Mouse (Mus musculus) hindbrain, embryonic 16.5 days (tissue): ENCODE measurements around the gene Rdx. TPM values are rescaled to one million over a fixed set of nuclear protein-coding genes. Genes with fewer than 3 reads are reported as not detected.

Source experiments
- ATAC-seq: fragments of 200-750 bp; cut with Nextera tagmentation; 2 replicates; pipeline ENCODE4 v1.8.0; 2017; ENCODE audit warnings: moderate TSS enrichment, moderate library complexity
- H3K27ac ChIP-seq: fragments of 300-500 bp; sonication (generic); 2 replicates; pipeline ENCODE4 v1.5.1; 2014; ENCODE audit warnings: low read depth, mild to moderate bottlenecking, control low read depth, low read length, moderate library complexity
- H3K27me3 ChIP-seq: fragments of 300-500 bp; sonication (generic); replicated peaks from 2 replicates; pipeline ENCODE4 v1.6.1; 2014; ENCODE audit warnings: low read length; ENCODE audit not compliant: control insufficient read depth, insufficient read depth
- H3K36me3 ChIP-seq: fragments of 300-500 bp; sonication (generic); 2 replicates; pipeline ENCODE4 v1.6.1; 2014; ENCODE audit warnings: mild to moderate bottlenecking, low read length, moderate library complexity, mixed read lengths; ENCODE audit not compliant: control insufficient read depth, insufficient read depth
- H3K4me1 ChIP-seq: fragments of 300-500 bp; sonication (generic); 2 replicates; pipeline ENCODE4 v1.6.1; 2014; ENCODE audit warnings: low read depth, low read length; ENCODE audit not compliant: control insufficient read depth, insufficient read depth
- H3K4me2 ChIP-seq: fragments of 300-500 bp; sonication (generic); 2 replicates; pipeline ENCODE4 v1.6.1; 2014; ENCODE audit warnings: mild to moderate bottlenecking, low read length, control low read depth, moderate library complexity
- H3K4me3 ChIP-seq: fragments of 300-500 bp; sonication (generic); 2 replicates; pipeline ENCODE4 v1.5.1; 2014; ENCODE audit warnings: mild to moderate bottlenecking, low read length, control low read depth, moderate library complexity
- H3K9ac ChIP-seq: fragments of 300-500 bp; sonication (generic); 2 replicates; pipeline ENCODE4 v1.6.1; 2014; ENCODE audit warnings: low read depth, mild to moderate bottlenecking, control low read depth, low read length, moderate library complexity
- H3K9me3 ChIP-seq: fragments of 300-500 bp; sonication (generic); 2 replicates; pipeline ENCODE4 v1.6.1; 2014; ENCODE audit warnings: mild to moderate bottlenecking, low read length, moderate library complexity; ENCODE audit not compliant: control insufficient read depth
- WGBS: fragments of 180-500 bp; shearing (Covaris S2); extraction: QIAGEN DNeasy Blood & Tissue Kit; methylation state at CpG from one replicate; pipeline ENCODE4 v1.1.7; 2014; 5-methylcytosine and 5-hydroxymethylcytosine counted together
- microRNA-seq: library from miRNA; unstranded; fragments of <30 nt; microRNA quantifications from one replicate; pipeline ENCODE4, GENCODE M21; 2017
- polyA plus RNA-seq: library from polyadenylated mRNA; unstranded; fragments of >200 nt; fragmentation: Nextera tagmentation; extraction: Ambion mirVana; gene quantifications from 2 replicates; pipeline ENCODE4 v1.2.1, GENCODE M21; 2015

The Rdx gene
- polyA plus RNA-seq, 1 experiment from 2014 or later = 71.5 TPM

DNA sequence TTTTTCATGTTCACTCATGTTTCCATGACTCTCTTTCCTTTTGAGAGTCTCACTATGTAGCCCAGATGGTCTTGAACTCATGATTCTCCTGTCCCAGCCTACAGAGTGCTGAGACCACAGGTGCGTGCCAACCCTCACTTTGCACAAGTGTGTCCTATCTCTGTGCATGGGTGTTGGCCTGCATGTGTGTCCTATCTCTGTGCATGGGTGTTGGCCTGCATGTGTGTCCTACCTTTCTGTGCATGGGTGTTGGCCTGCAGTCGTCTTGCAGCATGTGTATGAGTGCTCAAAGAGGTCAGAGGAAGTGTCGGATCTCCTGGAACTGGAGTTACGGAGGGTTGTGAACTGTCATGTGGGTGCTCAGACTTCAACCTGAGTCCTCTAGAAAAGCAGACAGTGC lies 72.2 kb downstream of the Rdx start:
- no peak for ATAC-seq
- Histone ChIP-seq H3K27me3 (no peaks in the 10 kb centered on the region), H3K9me3 (no peaks in the 10 kb centered on the region), H3K4me2 (no peak overlapping the region), H3K4me1 (no peaks in the 10 kb centered on the region), H3K36me3 (peaks cover 23% of the 10 kb centered on the region), H3K27ac (no peak overlapping the region), H3K9ac (no peak overlapping the region), H3K4me3 (no peak overlapping the region)
- WGBS = 95% methylated on average over 4 of the region's 4 CpGs

DNA sequence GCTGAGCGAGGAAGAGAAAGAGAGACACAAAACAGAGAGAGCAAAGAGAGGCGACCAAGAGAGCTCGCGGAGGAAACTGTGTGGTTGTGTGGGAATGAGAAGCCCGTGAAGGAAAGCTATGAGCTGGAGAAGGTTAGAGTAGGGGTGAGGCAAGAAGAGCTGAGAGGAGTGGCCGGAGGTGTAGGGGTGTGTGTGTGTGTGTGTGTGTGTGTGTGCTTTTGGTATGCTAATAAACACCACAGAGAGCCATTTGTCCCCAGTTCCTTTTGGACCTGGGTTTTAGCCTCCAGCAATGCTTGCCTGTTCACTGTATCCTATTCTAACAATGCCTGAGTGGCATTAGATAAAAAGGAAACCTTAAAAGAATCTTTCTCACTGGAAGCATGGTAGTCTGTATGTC lies 78.3 kb downstream of the Rdx start:
- H3K27ac ChIP-seq = no peak overlapping the region
- H3K4me1 ChIP-seq = no peaks in the 10 kb centered on the region
- 93% methylated on average over 6 of the region's 6 CpGs for WGBS
- no peaks in the 10 kb centered on the region for H3K27me3 ChIP-seq
- H3K4me3 ChIP-seq = no peak overlapping the region
- H3K36me3 ChIP-seq = peaks cover 9% of the 10 kb centered on the region
- H3K9me3 ChIP-seq = no peaks in the 10 kb centered on the region
- ATAC-seq = no peak
- no peak overlapping the region for H3K4me2 ChIP-seq
- H3K9ac ChIP-seq = no peak overlapping the region

DNA sequence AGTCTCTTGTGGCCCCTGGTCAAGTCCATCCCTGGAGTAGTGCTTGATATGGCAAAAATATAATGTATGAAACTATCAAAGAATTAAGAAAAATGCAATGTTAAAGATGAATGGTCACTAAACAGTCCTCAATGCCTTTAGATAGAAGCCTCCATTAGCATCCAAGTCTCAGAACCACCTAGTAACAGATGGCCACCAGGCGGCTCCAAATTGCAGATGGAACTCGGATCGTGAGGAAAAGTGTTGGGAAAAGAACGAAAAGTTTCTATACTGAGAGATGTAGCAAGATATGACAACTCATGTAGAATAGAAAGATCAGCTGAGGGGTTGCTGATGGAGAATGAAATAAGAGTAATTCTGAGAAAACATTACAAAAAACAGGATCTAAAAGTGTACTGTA lies 83.4 kb downstream of the Rdx start:
- Histone ChIP-seq H3K27ac (no peak overlapping the region), H3K9ac (no peak overlapping the region)

DNA sequence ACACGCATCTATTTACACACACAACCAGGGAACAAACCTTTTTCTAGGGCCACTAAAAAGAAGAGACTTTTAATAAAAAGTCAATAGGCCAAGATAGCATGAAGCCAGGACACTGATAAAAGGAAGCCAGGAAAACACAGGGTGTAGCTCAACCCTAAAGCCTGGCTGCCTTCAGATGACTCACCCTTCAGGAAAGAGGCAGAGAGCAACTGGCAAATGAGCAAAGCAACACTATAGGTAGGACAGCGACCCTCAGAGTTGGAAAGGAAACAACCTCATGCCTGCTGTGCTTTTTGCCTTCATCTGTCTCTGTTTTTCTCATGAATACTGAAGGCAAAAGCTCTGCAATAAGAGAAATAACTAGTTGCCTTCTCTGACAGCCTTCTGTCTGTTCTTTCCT lies 85.8 kb downstream of the Rdx start:
- peaks cover 3% of the 10 kb centered on the region; the same call in 1 of the 2 replicates for H3K4me1 ChIP-seq
- H3K27me3 ChIP-seq = no peaks in the 10 kb centered on the region
- no peak overlapping the region for H3K4me3 ChIP-seq
- no peak overlapping the region for H3K4me2 ChIP-seq
- peaks cover 4% of the 10 kb centered on the region; the same call in 1 of the 2 replicates for H3K36me3 ChIP-seq
- no peak overlapping the region for H3K9ac ChIP-seq
- no peak overlapping the region for H3K27ac ChIP-seq
- no peak for ATAC-seq
- H3K9me3 ChIP-seq = no peaks in the 10 kb centered on the region
- WGBS = 74% methylated on average over 2 of the region's 2 CpGs

More for the DNA sequence above, 83.4 kb downstream of the Rdx start:
- H3K4me3 ChIP-seq = no peak overlapping the region
- no peak overlapping the region for H3K4me2 ChIP-seq
- H3K9me3 ChIP-seq = no peaks in the 10 kb centered on the region
- H3K36me3 ChIP-seq = peaks cover 8% of the 10 kb centered on the region
- H3K27me3 ChIP-seq = no peaks in the 10 kb centered on the region
- WGBS = 78% methylated on average over 4 of the region's 4 CpGs
- H3K4me1 ChIP-seq = peaks cover 3% of the 10 kb centered on the region; the same call in 1 of the 2 replicates
- ATAC-seq = no peak

Small RNAs within 50 kb of the gene (microRNA-seq; reads per million reads assigned to microRNA genes)
- gene Gm27686 = not detected
- gene Mir6244 = not detected

Other genes with a start within 250 kb of the Rdx start
- gene Fdx1, start 83.6 kb upstream of the Rdx start, polyA plus RNA-seq = 38.7 and 46.7 TPM in 2 replicates
- 3.0 and 3.4 TPM in 2 replicates for gene Zc3h12c, start 121.4 kb downstream of the Rdx start, polyA plus RNA-seq